Mouse (Mus musculus) stomach, postnatal 0 days (tissue): ENCODE measurements at regions not wholly inside any gene's neighbourhood (a gene's known extent, or its start where the extent isn't known, plus 50 kb on each side); places are given as distances from the start of the nearest gene placed in this dataset.

Experiments used
- CTCF ChIP-seq: IDR thresholded peaks from 2 replicates; pipeline ENCODE4 v1.5.1; 2016; ENCODE audit warnings: antibody characterized with exemption, low read depth, mild to moderate bottlenecking, moderate library complexity
- EP300 ChIP-seq: optimal IDR thresholded peaks from 2 replicates; pipeline ENCODE3; 2016; ENCODE audit warnings: antibody characterized with exemption

DNA sequence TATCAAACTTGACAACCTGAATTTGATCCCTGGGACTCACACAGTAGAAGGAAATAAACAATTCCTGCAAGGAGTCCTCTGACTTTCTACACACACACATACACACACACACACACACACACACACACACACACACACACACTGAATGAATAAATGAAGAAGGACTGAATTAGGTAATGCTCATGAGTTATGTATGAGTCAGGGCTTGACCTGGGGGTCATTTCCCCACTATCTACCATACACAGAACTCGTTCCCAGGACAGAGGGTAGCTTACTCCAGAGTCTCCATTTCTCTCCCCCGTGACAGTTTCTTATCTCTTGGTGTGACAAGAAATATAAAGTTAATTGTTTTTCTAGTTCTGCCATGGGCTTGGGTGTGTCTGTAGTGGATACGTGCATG lies 50.1 kb upstream of the Gadd45a start:
- no peak for TF ChIP-seq CTCF
- TF ChIP-seq EP300, result no peak
